Mouse (Mus musculus) lung, postnatal 4 days (tissue): ENCODE data around the gene Igf2bp3.

Experiments used
- DNase-seq, 2 experiments: peaks; one replicate each; pipeline ENCODE4 v3.0.0; 2021

Igf2bp3 gene

GRCm38 (mm10) chr6:49173265-49173664, 41.5 kb downstream of the Igf2bp3 start:
- no peak for DNase-seq

GRCm38 (mm10) chr6:49171216-49171615, 43.5 kb downstream of the Igf2bp3 start:
- DNase-seq, result peak in 1 of 2 experiments; percentile 32

- DNase-seq, result no peak
Measured at GRCm38 (mm10) chr6:49168648-49169047, 46.1 kb downstream of the Igf2bp3 start.

GRCm38 (mm10) chr6:49167406-49167805, 47.4 kb downstream of the Igf2bp3 start:
- no peak for DNase-seq

- no peak for DNase-seq
Measured at GRCm38 (mm10) chr6:49166318-49166717, 48.4 kb downstream of the Igf2bp3 start.

GRCm38 (mm10) chr6:49165855-49166254, 48.9 kb downstream of the Igf2bp3 start:
- no peak for DNase-seq

- DNase-seq, result no peak
Measured at GRCm38 (mm10) chr6:49165101-49165500, 49.7 kb downstream of the Igf2bp3 start.

- no peak for DNase-seq
Measured at GRCm38 (mm10) chr6:49164701-49165100, 50.1 kb downstream of the Igf2bp3 start.

- no peak for DNase-seq
Measured at GRCm38 (mm10) chr6:49159971-49160370, 54.8 kb downstream of the Igf2bp3 start.

- no peak for DNase-seq
Measured at GRCm38 (mm10) chr6:49156826-49157175, 58.0 kb downstream of the Igf2bp3 start.

- no peak for DNase-seq
Measured at GRCm38 (mm10) chr6:49156170-49156825, 58.5 kb downstream of the Igf2bp3 start.

GRCm38 (mm10) chr6:49151465-49151864, 63.3 kb downstream of the Igf2bp3 start:
- DNase-seq, result no peak

GRCm38 (mm10) chr6:49150349-49151229, 64.2 kb downstream of the Igf2bp3 start:
- no peak for DNase-seq

- DNase-seq, result no peak
Measured at GRCm38 (mm10) chr6:49149202-49149930, 65.4 kb downstream of the Igf2bp3 start.

GRCm38 (mm10) chr6:49148781-49149180, 66.0 kb downstream of the Igf2bp3 start:
- DNase-seq, result peak; percentile 38 to 68

- DNase-seq, result no peak
Measured at GRCm38 (mm10) chr6:49148368-49148767, 66.4 kb downstream of the Igf2bp3 start.

GRCm38 (mm10) chr6:49146461-49146860, 68.3 kb downstream of the Igf2bp3 start:
- no peak for DNase-seq

- DNase-seq, result peak; percentile 47 to 60
Measured at GRCm38 (mm10) chr6:49142428-49142827, 72.3 kb downstream of the Igf2bp3 start.

- no peak for DNase-seq
Measured at GRCm38 (mm10) chr6:49141125-49141524, 73.6 kb downstream of the Igf2bp3 start.

- no peak for DNase-seq
Measured at GRCm38 (mm10) chr6:49138159-49139051, 76.4 kb downstream of the Igf2bp3 start.

- no peak for DNase-seq
Measured at GRCm38 (mm10) chr6:49136739-49137138, 78.0 kb downstream of the Igf2bp3 start.

- no peak for DNase-seq
Measured at GRCm38 (mm10) chr6:49132352-49133090, 82.2 kb downstream of the Igf2bp3 start.
